Mouse (Mus musculus) liver (tissue): ENCODE measurements around the gene Zfp113.
"Not testable (repeated sequence)": the region's sequence is repeated elsewhere in the genome, so short reads cannot be mapped to it uniquely, and the experiment has no call there.

Experiments used
- DNase-seq: peaks from one replicate; pipeline ENCODE4 v3.0.0-alpha.2; 2020; ENCODE audit warnings: mixed read lengths

Zfp113 gene

GRCm38 (mm10) chr5:138137257-138137656 lies 18.3 kb downstream of the Zfp113 start:
- DNase-seq: no peak

GRCm38 (mm10) chr5:138132425-138133064 lies 23.0 kb downstream of the Zfp113 start:
- no peak for DNase-seq

DNA sequence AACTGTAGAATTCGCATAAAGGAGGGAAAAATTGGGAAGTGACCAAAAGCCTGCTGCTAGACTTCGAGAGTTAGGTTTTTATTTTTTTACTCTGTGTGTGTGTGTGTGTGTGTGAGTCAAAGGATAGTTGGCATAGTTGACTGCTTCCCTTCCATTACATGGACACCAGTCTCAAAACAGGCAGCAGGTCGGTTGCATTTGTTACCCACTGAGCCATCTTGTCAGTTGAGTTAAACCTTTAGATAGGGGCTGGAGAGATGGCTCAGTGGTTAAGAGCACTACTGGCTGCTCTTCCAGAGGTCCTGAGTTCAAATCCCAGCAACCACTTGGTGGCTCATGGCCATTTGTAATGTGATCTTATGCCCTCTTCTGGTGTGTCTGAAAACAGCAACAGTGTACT lies 37.5 kb downstream of the Zfp113 start:
- DNase-seq: no peak

GRCm38 (mm10) chr5:138117199-138118015 lies 38.1 kb downstream of the Zfp113 start:
- no peak for DNase-seq

DNA sequence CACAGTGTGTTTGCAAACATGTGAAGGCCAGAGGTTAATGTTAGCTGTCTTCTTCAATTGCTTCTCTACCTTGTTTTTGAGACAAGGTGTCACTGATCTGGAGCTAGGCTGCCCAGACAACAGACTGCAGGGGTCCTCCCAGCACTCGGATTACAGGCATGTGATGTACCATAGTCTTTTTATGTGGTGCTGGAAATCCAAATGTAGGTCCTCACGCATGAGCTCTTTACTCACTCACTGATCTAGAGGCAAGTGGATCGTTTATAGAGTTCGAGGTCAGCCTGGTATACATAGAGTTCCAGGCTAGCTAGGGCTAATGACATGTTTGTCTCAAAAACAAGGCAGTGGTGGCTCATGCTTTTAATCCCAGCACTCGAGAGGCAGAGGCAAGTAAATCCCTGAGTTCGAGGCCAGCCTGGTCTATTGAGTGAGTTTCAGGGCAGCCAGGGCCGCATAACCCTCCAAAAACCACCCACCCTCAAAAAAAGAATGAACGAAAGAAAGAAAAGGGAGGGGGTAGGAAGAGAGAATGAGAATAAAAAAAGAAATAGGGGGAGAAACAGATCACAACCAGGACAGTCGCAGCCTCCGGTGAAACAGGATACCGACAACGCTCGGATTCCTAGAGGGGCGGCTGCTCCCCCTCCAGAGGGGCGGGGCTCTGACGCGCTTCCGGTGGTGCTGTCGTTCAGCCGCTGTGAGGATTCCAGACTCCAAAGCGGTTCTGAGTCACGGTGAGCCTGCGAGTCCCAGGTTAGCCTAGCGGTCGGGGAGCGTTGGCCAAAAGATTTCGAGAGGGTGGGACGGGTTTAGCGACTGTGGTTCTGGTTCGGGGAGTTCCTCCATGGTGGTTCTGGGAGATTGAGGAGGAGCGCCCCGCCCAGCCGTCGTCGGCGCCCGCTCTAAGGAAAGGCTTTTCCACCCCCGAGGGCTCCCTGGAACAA lies 39.0 kb downstream of the Zfp113 start, which contains the start of gene Zscan21:
Zscan21 (plus strand) TSS at position 649 of the 944 bp plus-strand sequence.
- peak; percentile 91 for DNase-seq

GRCm38 (mm10) chr5:138109847-138110396 lies 45.6 kb downstream of the Zfp113 start:
- DNase-seq: not testable (repeated sequence)

DNA sequence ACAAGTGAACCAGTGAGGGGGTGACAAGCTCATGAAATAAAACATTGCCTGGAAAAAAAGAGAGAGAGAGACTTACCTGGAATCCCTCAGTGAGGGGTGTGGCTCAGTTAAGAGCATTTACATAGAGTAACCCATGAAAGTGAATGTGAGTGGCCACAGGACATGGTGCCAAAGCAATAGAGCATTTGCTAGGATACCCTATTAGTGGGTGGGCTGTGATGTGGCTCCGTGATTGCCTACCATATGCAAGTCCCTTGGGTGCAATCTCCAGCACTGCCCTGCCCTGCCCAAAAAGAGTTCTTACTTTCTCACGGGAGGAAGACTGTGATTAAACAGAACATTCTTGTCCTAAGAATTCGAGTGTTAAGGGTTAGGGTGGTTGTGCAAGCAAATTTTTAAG lies 48.4 kb downstream of the Zfp113 start:
- DNase-seq: no peak

DNA sequence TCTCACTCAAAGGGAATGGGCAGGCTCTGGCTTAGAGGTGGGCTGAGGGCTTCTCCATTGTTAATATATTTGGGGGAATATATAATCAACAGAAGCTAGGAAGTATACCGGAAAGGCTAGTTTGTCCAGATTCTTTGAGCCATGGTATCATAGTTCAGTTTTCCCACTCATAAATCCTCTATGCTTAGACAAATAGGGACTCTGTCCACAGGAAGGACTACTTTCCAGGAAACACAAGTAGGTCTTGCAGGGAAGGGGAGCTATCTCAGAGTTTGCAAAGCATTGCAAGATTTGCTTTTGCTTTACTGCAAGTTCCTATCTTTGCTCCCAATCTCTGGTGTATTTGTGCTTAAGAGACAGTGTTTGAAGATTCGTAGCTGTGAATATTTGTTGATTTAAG lies 50.6 kb downstream of the Zfp113 start:
- DNase-seq: no peak

DNA sequence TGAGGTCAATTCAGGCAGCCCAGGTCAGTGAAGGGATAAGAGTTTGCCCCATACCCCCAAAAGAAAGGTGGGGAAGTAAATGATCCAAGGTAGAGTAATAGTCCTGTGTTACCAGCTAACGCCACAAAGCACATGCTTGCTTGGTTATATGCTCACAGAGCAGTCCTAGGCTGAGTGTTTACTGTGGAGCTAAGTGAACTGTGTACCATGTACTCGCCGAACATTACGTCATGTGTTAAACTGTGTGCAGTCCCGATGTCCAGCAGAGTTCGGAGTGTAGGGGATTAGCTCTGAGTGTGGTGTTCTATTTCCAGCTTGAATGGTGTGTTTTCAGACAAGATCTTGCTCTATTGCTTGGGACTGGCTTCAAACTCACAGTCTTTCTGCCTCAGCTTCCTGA lies 61.1 kb downstream of the Zfp113 start:
- DNase-seq: no peak

GRCm38 (mm10) chr5:138092771-138093170 lies 62.8 kb downstream of the Zfp113 start:
- no peak for DNase-seq

GRCm38 (mm10) chr5:138090737-138091136 lies 64.8 kb downstream of the Zfp113 start:
- DNase-seq: no peak

DNA sequence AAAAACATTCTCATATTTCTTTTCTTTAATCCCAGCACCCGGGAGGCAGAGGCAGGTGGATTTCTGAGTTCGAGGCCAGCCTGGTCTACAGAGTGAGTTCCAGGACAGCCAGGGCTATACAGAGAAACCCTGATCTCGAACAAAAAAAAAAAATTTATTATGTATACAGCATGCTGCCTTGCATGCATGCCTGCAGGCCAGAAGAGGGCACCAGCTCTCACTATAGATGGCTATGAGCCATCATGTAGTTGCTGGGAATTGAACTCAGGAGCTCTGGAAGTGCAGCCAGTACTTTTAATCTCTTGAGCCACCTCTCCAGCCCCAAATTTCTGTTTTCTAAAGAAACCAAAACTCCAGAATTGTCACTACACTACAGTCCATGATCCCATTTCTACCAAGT lies 65.3 kb downstream of the Zfp113 start:
- peak; percentile 24 for DNase-seq
